Mouse (Mus musculus) heart, adult 2 months (tissue): ENCODE measurements around the gene Galt.

Experiments
- CTCF ChIP-seq: fragments of 200-600 bp; IDR thresholded peaks from 2 replicates; pipeline ENCODE4 v1.8.1; 2022; ENCODE audit warnings: antibody characterized with exemption, mild to moderate bottlenecking, moderate library complexity
- EP300 ChIP-seq: fragments of 200-500 bp; IDR thresholded peaks from 2 replicates; pipeline ENCODE4 v1.6.1; 2011; ENCODE audit warnings: low read depth, low read length, control low read depth; ENCODE audit not compliant: insufficient read depth
- POLR2A ChIP-seq: fragments of 200-500 bp; IDR thresholded peaks from 2 replicates; pipeline ENCODE4 v1.6.1; 2011; ENCODE audit warnings: mild to moderate bottlenecking, low read depth, low read length, control low read depth; ENCODE audit not compliant: insufficient read depth

- no peak for TF ChIP-seq CTCF
- TF ChIP-seq EP300, result no peak
- no peak for TF ChIP-seq POLR2A
Measured at GRCm38 (mm10) chr4:41757321-41757720, 2.3 kb downstream of the Galt start.
